Mouse (Mus musculus): ENCODE results near the gene Cdk17. TPM values are rescaled to one million over a fixed set of nuclear protein-coding genes. Genes with fewer than 3 reads are reported as not detected.

Gene Cdk17
- polyA plus RNA-seq, 1 experiment from 2014 or later = 29.9 TPM

DNA sequence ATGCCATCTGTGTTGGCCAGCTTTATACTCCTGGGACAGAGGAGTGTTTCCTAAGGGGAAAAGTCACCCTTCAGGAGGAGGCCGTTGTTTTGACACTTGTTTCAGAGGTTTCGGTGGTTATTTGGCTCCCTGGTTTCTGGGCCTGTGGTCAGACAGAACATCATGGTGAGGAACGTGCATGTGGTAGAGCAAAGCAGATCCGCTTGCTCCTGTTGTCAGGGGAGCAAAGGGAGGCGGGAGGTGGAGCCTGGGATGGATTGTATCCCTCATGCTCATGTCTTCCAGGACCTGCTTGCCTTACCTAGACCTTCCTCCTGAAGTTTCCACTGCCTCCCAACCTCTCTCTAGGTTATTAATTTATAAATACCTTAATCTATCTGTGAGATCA is 5.7 kb downstream of the Cdk17 start:
- no peak for ATAC-seq
- no peak for TF ChIP-seq CTCF (IDR thresholded peaks at IDR 0.05)
- ChIA-PET POLR2A (no interaction called here), CTCF (interaction anchor here (0.9 kb wide), 1 partner anchor 25 kb away, joined by 3 read pairs; no protein-coding TSS in a partner anchor)
- no peak for DNase-seq (ENCODE audit: low read depth, low spot score)
- H3K27me3 ChIP-seq = no peaks in the 10 kb centered on the region
- in situ Hi-C loops (cut with MboI; ENCODE audit: low pct_unique_long_range_greater_than_20kb) = loop anchor here (10.0 kb wide), 2 partner anchors 68 to 258 kb away; no protein-coding TSS in a partner anchor

DNA sequence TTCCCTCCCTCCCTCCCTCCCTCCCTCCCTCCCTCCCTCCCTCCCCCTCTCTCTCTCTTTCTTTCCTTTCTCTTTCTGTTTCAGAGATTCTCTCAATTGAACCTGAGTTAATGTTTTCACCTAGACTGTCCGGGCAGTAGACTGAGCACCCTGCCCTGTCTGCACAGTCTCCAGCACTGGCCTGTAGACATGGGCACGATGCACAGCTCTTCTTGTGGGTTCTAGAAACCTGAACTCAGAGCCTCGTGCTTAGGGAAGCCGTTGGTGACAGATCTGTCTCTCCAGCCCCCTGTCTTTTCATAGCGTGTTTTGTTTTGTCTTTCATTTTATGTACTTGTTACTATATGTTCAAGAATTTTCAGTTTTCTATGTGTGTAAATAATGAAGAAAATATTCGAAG is 6.6 kb downstream of the Cdk17 start:
- ChIA-PET CTCF (no interaction called here), POLR2A (no interaction called here)
- ATAC-seq (no peak), DNase-seq (ENCODE audit: low read depth, low spot score) (no peak)
- TF ChIP-seq CTCF (IDR thresholded peaks at IDR 0.05) = no peak
- H3K27me3 ChIP-seq = no peaks in the 10 kb centered on the region
- in situ Hi-C loops (cut with MboI; ENCODE audit: low pct_unique_long_range_greater_than_20kb) = loop anchor here (10.0 kb wide), 2 partner anchors 67 to 257 kb away; no protein-coding TSS in a partner anchor

DNA sequence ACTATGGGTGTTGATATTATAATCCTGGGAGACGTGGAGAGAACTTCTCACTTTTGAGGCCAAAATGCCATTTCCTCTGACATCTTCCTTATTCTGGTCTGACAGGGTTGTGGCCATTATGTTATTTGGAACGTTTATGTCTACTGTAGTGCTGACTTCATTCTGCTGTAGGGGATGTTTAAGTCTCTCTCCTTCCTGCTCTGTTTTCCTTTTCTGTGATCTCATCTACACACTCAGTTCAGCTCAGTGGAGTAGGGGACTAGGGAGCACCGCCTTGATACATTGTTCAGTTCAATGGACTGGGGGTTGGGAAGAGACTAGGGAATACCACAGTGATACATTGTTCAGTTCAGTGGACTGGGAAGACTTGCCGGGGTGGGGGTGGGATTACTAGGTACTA is 7.4 kb downstream of the Cdk17 start:
- CTCF ChIA-PET = no interaction called here
- in situ Hi-C loops (cut with MboI; ENCODE audit: low pct_unique_long_range_greater_than_20kb) = loop anchor here (10.0 kb wide), 2 partner anchors 67 to 257 kb away; no protein-coding TSS in a partner anchor
- TF ChIP-seq CTCF (IDR thresholded peaks at IDR 0.05) = no peak
- ATAC-seq (no peak), DNase-seq (ENCODE audit: low read depth, low spot score) (no peak)
- POLR2A ChIA-PET = interaction anchor here (0.6 kb wide), 1 partner anchor 18 kb away, joined by 5 read pairs; no protein-coding TSS in a partner anchor
- no peaks in the 10 kb centered on the region for H3K27me3 ChIP-seq

DNA sequence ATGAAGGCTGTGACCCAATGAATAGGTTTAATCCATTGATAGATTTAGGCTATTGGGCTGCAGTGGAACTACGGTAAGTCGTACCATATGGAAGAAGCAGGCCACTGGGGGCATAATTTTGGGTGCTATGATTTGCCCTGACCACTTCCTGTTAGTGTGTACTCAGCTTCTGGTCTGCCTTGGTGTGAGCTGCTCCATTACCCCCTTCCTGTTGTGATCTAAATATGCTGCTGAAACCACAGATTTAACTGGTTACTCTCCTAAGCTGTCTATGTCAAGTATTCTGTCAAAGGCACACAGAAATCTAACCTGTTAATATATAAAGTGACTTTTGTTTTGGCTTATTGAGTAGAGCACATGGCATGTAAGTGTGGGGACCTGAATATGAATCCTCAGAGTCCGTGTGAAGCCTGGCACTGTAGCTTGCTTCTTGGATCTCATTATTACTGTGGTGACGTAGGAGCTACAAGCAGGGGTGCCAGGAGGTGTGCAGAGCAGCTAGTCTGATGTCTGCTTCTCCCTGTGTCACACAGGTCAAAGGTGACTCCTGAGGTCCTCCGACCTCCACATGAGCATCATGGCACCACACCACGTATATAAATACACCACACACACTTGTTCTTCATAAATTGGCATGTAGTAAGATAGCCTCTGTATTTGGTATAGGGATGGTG is 10.6 kb downstream of the Cdk17 start:
- in situ Hi-C loops (cut with MboI; ENCODE audit: low pct_unique_long_range_greater_than_20kb) = no loop called here
- H3K27me3 ChIP-seq = no peaks in the 10 kb centered on the region
- no peak for TF ChIP-seq CTCF (IDR thresholded peaks at IDR 0.05)
- ATAC-seq (no peak), DNase-seq (ENCODE audit: low read depth, low spot score) (no peak)
- ChIA-PET CTCF (interaction anchor here (2.4 kb wide), 1 partner anchor 19 kb away, joined by 6 read pairs; no protein-coding TSS in a partner anchor), POLR2A (interaction anchor here (0.6 kb wide), 1 partner anchor 114 kb away, joined by 3 read pairs; no protein-coding TSS in a partner anchor)

DNA sequence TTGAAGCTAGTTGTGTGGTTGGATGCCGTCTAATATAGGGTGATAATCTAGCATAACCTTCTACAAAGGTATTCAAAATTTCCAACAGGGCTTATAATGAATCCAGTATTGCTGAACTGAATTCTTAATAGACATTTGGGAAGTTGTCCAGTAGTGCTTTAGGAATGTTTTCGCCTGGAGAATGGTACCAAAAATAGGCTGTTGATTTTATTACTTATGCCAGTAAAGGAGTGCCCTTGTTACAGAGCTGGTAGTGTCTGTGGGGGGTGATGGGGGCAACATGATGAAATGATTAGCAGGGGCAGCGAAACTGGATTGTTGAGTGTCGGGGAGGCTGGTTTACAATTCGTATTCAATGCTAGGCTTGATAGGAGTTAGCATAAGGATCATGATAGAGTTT is 16.8 kb downstream of the Cdk17 start:
- no peak for ATAC-seq
- POLR2A ChIA-PET = interaction anchor here (0.6 kb wide), 1 partner anchor 62 kb away, joined by 5 read pairs; no protein-coding TSS in a partner anchor
- in situ Hi-C loops (cut with MboI; ENCODE audit: low pct_unique_long_range_greater_than_20kb) = loop anchor here (25.0 kb wide), 1 partner anchor 1990 kb away; the partner anchor contains the start of gene Tmpo
- CTCF ChIA-PET = interaction anchor here (1.1 to 1.3 kb wide), 2 partner anchors 18 to 33 kb away, joined by 3 read pairs; no protein-coding TSS in a partner anchor
- H3K27me3 ChIP-seq = no peaks in the 10 kb centered on the region
- TF ChIP-seq CTCF (IDR thresholded peaks at IDR 0.05) = no peak
- DNase-seq (ENCODE audit: low read depth, low spot score) = no peak

DNA sequence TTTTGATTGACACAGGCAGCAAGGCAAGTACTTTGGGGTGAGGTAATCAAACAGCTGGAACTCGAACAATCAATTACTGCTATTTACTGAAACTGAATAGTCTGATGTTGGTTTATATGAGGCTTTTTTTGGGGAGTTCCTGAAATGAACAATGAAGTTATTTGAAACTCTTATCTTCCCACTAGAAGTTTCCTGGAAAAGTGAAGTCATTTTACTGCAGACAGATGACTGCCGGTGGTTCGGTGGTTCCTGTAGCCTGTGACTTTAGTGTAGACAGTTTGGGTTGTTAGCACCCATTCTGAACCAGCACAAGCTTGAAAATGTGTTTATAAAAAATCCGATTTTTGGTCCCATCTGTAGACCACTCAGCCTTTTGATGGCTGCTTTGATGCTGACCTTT is 17.2 kb downstream of the Cdk17 start:
- TF ChIP-seq CTCF (IDR thresholded peaks at IDR 0.05) = no peak
- no peaks in the 10 kb centered on the region for H3K27me3 ChIP-seq
- DNase-seq (ENCODE audit: low read depth, low spot score) (no peak), ATAC-seq (no peak)
- CTCF ChIA-PET = interaction anchor here (1.3 kb wide), 1 partner anchor 17 kb away, joined by 3 read pairs; no protein-coding TSS in a partner anchor
- POLR2A ChIA-PET = no interaction called here
- in situ Hi-C loops (cut with MboI; ENCODE audit: low pct_unique_long_range_greater_than_20kb) = loop anchor here (25.0 kb wide), 1 partner anchor 1991 kb away; the partner anchor contains the start of gene Tmpo

DNA sequence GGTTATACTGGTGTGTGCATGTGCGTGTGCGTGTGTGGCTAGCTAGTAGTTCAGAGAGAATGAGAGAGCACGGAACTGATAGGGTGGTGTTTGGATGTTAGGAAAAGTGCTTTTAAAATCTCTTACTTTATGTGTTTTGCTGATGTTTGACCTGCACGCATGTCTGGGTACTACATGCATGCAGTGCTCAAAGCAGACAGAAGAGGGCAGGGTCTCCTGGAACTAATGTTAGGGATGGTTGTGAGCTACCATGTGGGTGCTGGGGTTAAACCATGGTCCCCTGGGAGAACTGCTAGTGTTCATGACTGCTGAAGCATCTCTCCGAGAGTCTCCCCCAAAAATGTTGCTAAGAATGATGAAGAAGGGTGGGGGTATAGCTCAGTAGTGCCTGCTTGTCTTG is 18.0 kb downstream of the Cdk17 start:
- no peaks in the 10 kb centered on the region for H3K27me3 ChIP-seq
- in situ Hi-C loops (cut with MboI; ENCODE audit: low pct_unique_long_range_greater_than_20kb) = loop anchor here (25.0 kb wide), 1 partner anchor 1991 kb away; the partner anchor contains the start of gene Tmpo
- DNase-seq (ENCODE audit: low read depth, low spot score) = no peak
- peak; percentile 26 for TF ChIP-seq CTCF (IDR thresholded peaks at IDR 0.05)
- ATAC-seq = no peak
- CTCF ChIA-PET = interaction anchor here (1.3 kb wide), 1 partner anchor 17 kb away, joined by 3 read pairs; no protein-coding TSS in a partner anchor
- POLR2A ChIA-PET = interaction anchor here (0.7 to 0.9 kb wide), 2 partner anchors 13 to 14 kb away, joined by 3 read pairs; no protein-coding TSS in a partner anchor

DNA sequence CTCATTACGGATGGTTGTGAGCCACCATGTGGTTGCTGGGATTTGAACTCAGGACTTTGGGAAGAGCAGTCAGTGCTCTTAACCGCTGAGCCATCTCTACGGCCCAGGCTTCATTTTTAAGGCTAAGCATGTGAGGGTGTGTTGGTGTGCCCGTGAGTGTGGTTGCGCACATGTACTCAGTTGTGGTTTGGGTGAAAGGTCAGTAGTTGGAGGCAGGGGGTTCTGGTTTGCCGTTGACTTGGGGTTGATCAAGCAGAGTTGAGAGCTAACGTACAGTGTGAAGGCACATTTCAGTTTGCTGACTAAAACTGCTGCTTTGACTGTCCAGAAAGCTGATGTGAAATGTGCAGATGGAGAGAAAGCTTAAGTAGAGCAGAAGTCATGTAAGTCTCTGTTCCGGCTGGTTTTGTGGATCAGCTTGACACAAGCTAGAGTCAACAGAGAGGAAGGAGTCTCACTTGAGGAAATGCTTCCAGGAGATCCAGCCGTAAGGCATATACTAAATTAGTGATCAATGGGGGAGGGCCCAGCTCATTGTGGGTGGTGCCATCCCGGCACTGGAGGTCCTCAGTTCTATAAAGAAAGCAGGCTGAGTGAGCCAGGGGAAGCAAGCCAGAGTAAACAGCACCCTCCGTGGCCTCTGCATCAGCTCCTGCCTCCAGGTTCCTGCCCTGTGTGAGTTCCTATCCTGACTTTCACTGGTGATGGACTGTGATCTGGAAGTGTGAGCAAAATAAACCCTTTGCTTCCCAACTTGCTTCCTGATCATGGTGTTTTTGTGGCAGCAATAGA is 19.2 kb downstream of the Cdk17 start:
- in situ Hi-C loops (cut with MboI; ENCODE audit: low pct_unique_long_range_greater_than_20kb) = loop anchor here (25.0 kb wide), 1 partner anchor 1993 kb away; the partner anchor contains the start of gene Tmpo
- H3K27me3 ChIP-seq = no peaks in the 10 kb centered on the region
- ChIA-PET CTCF (no interaction called here), POLR2A (interaction anchor here (0.9 kb wide), 1 partner anchor 12 kb away, joined by 3 read pairs; no protein-coding TSS in a partner anchor)
- no peak for TF ChIP-seq CTCF (IDR thresholded peaks at IDR 0.05)
- ATAC-seq (no peak), DNase-seq (ENCODE audit: low read depth, low spot score) (no peak)

DNA sequence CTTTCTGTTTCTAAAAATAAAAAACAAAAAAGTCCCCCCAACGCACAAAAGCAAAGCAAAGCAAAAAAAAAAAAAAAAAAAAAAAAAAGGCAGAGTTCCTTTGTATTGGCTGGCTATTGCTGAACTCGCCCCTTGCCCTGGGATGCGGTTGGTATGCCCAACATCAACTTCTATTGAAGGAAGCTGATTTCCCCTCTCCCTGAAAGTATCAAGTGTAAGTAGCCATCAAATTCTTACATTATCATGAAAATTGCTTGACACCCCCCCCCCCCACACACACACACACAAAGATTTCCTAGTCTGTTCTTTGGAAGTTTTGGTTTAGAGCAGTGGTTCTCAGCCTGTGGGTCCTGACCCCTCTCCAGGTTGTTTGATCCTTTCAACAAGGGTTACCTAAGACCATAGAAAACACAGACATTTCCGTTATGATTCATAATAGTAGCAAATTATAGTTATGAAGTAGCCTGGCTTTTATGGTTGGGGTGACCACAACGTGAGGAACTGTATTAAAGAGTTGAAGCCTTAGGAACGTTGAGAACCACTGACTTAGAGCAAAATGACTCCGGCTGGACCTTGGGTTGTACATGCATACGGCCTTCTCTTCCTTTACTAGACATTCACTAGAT is 23.8 kb downstream of the Cdk17 start:
- POLR2A ChIA-PET = interaction anchor here (0.6 kb wide), 1 partner anchor 32 kb away, joined by 3 read pairs; no protein-coding TSS in a partner anchor
- CTCF ChIA-PET = interaction anchor here (1.2 to 1.4 kb wide), 2 partner anchors 12 to 15 kb away, joined by 3 to 4 read pairs; no protein-coding TSS in a partner anchor
- no peak for TF ChIP-seq CTCF (IDR thresholded peaks at IDR 0.05)
- in situ Hi-C loops (cut with MboI; ENCODE audit: low pct_unique_long_range_greater_than_20kb) = loop anchor here (25.0 kb wide), 1 partner anchor 1997 kb away; the partner anchor contains the start of gene Tmpo
- no peaks in the 10 kb centered on the region for H3K27me3 ChIP-seq
- no peak for ATAC-seq
- no peak for DNase-seq (ENCODE audit: low read depth, low spot score)
